Mouse (Mus musculus): ENCODE measurements around the gene Nr5a1.
A peak's percentile ranks its signal among the peaks of the same experiment; 100 is the strongest.

The Nr5a1 gene

DNA sequence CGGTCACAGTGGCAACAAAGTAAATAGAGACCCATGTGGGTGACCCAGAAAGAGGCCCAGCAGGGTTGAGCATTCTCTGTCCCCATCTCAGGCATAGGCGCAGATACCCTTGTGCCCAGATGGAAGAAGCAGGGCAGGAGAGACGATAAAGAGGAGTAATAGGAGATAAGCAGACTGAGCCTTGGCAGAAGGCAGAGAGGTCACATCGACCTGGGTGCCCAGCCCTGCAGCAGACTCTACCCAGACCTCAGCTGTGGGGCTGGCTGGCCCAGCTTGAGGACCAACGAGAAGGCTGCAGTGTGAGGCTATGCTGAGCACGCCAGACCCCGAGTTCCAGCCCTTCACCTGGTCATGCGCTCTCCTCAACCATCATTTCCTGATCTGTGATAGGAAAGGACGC, 10.0 kb downstream of the Nr5a1 start:
- no peak for DNase-seq (ENCODE audit: low spot score)

GRCm38 (mm10) chr2:38700177-38700576, 14.2 kb downstream of the Nr5a1 start:
- DNase-seq (ENCODE audit: low spot score) = no peak

DNA sequence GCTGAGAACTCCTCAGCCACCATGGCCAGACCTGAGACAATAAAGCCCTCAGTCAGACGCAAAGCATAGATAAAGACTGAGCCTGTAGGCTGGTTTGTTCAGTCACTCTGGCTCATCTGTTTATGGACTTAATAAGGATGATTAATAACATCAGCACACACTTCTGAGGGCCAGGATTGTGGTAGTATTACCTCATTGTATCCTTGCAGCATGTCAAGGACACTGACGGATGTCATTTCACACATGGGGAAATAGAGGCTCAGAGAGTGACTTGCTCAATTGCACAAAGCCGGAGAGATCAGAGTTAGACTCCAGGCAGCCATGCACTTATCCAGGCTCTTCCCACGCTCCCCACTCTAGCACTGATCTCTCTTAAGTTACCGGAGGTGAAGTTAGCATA, 15.7 kb downstream of the Nr5a1 start:
- no peak for DNase-seq (ENCODE audit: low spot score)

- peak; percentile 67 for DNase-seq (ENCODE audit: low spot score)
Measured at GRCm38 (mm10) chr2:38697128-38698120, 16.9 kb downstream of the Nr5a1 start.

DNA sequence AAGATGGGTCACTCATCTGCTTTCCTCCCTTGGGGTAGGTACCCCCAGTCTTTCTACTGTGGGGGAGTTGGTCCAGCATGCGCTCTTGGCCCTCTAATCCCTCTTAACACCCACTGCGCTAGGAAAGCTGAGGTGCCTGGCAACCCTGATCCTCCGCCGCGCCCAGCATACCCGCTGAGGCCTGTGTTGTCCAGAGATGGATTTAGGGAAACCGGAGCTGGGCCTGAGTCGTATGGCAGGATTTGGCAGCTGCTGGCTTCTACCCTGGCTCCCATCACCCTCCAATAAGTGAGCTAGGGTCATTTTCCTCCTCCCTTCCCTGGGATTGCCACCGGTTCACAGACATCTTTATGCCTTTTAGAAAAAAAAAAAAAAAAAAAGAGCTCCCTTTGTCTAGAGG, 18.6 kb downstream of the Nr5a1 start:
- DNase-seq (ENCODE audit: low spot score) = no peak

- DNase-seq (ENCODE audit: low spot score) = peak; percentile 64
Measured at GRCm38 (mm10) chr2:38691542-38691941, 22.8 kb downstream of the Nr5a1 start.

GRCm38 (mm10) chr2:38689881-38690280, 24.5 kb downstream of the Nr5a1 start:
- DNase-seq (ENCODE audit: low spot score) = no peak

DNA sequence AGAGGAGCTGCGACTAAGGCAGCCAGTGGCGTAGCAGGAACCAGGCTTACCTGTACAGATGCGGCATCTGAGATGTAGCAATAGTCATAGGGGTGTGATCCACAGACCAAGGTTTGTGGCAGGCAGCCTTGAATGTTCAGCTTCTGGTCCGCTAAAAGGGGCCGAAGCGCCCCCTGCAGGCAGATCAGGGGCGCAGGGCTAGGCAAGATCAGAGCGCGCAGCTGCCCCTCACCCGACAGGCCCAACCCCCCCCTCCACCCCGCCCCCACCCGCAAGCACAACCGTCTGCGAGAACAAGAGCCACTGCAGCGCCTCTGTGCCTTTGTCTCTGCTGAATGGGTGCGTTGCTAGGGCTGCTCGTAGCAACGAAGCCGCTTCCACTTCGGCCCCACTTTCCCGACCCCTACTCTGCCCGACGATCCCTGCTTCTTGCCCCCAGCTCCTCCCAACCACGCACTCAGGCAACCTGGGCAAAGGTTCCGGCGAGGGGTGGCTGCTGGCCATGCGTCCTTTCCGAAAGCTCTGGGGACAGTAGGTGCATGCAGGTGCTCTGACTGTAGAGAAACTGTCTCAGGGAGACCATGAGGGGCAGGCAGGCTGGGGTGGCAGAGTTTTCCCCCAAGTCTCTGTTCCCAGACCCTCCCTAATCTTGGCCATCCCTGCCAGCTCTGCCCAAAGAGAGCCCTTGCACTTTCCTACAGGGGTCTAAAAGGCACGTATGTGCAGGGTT, 25.4 kb downstream of the Nr5a1 start:
- DNase-seq (ENCODE audit: low spot score) = peak; percentile 87

GRCm38 (mm10) chr2:38685746-38686145, 28.6 kb downstream of the Nr5a1 start:
- DNase-seq (ENCODE audit: low spot score) = no peak

DNA sequence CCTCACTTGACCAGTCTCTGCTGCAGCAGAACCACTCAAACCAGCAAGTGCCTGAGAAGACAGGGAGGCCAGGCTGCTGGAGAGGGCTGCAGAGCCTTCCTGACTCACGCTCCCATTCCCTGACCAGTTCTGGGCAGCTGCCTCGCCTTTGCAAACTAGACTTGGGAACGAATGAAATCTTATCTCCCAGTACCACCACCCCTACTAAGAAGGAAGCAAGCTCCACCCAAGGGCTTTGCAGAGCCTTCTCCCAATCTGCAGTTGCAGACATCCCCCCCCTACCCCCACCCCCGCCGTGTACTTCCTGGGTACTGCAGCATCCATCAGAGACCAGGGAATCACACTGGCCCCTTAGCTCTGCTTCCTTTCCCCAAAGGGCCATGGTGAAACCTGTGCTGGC, 31.3 kb downstream of the Nr5a1 start:
- DNase-seq (ENCODE audit: low spot score) = no peak

DNA sequence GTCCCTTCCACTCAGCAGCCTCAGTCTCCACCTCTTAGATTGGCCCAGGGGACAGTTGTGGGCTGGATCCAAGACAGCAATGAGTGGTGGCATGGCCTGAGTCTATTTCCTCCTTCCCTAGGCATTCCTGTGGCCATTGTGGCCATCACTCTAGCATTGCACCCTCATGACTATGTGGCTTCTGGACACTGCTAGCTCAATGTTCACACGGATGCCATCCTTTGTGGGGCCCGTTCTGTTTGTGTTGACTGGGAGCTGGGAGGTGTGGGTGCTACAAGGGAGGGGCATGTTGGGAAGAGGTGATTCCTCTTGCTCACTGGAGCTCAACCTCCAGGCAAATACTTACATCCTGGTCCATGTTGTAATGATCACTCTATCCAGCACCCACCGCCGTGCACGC, 32.1 kb downstream of the Nr5a1 start:
- no peak for DNase-seq (ENCODE audit: low spot score)

DNA sequence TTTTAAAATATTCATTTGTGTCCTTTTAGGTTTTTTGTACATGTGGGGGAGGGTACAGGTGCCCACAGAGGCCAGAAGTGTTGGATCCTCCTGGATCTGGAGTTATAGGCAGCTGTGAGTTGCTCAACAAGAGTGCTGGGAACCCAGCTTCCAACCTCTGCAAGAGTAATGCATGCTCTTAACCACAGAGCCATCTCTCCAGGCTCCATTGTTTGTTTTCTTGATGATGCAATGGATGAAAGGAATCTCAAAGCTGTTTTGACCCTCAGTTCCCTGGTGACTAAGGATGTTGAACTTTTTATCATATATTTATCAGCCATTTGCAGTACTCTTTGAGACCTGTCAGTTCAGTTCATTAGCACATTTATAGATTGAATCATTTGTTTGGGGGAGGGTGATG, 35.4 kb downstream of the Nr5a1 start:
- DNase-seq (ENCODE audit: low spot score) = no peak

- no peak for DNase-seq (ENCODE audit: low spot score)
Measured at GRCm38 (mm10) chr2:38675366-38675969, 38.9 kb downstream of the Nr5a1 start.

- no peak for DNase-seq (ENCODE audit: low spot score)
Measured at GRCm38 (mm10) chr2:38672496-38672895, 41.8 kb downstream of the Nr5a1 start.

GRCm38 (mm10) chr2:38668802-38669580, 45.4 kb downstream of the Nr5a1 start:
- peak; percentile 76 for DNase-seq (ENCODE audit: low spot score)

DNA sequence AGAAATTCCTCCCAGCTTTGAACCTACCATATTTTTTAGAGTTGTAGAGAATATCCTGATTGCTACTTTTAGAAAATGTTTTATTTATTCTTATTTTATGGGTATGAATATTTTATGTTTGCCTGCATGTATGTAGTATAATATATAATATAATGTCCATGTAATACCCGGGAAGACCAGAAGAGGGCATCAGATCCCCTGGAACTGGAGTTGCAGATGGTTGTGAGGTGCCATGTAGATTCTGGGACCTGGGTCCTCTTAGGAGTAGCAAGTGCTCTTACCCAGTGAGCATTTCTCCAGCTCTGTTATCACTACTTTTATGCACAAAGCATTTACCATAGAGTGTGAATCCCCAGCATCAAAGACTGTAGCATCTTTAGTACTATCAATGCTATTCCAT, 52.9 kb downstream of the Nr5a1 start:
- DNase-seq (ENCODE audit: low spot score) = peak; percentile 62

- DNase-seq (ENCODE audit: low spot score) = peak; percentile 86
Measured at GRCm38 (mm10) chr2:38658338-38658836, 56.0 kb downstream of the Nr5a1 start.

- DNase-seq (ENCODE audit: low spot score) = no peak
Measured at GRCm38 (mm10) chr2:38653694-38654093, 60.6 kb downstream of the Nr5a1 start.

DNA sequence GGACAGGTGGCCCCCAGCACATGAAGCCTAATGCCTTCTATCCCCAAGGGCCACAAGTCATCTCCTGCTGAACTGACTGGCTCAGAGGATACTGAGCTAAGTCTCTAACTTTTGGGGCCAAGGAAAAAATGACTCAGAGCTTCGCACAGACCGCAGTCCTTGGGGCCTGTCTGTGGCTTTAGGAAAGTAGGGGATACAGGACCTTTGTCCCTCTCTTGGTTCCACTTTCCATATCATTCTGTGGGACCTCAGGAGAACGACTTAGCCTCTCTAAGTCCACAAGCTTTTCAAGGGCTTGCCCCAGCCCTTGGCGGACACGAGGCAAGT, 61.1 kb downstream of the Nr5a1 start:
- no peak for DNase-seq (ENCODE audit: low spot score)

- DNase-seq (ENCODE audit: low spot score) = no peak
Measured at GRCm38 (mm10) chr2:38652565-38653292, 61.6 kb downstream of the Nr5a1 start.

- no peak for DNase-seq (ENCODE audit: low spot score)
Measured at GRCm38 (mm10) chr2:38652098-38652497, 62.2 kb downstream of the Nr5a1 start.

Data from embryo, embryonic 10.5 days (tissue).